Mouse (Mus musculus): ENCODE results near the gene Tgfb1i1. TPM values are rescaled to one million over a fixed set of nuclear protein-coding genes. Genes with fewer than 3 reads are reported as not detected.

Tgfb1i1 gene
- polyA plus RNA-seq, 1 experiment from 2014 or later: 14.3 TPM

- no peaks in the 10 kb centered on the region for H3K9me3 ChIP-seq (ENCODE audit: control insufficient read depth, low read length)
- H3K36me3 ChIP-seq (ENCODE audit: control insufficient read depth, insufficient read depth, low read length): peaks cover 8% of the 10 kb centered on the region; the same call in 1 of the 2 replicates
- peak within 1 kb of the TSS; percentile 90 for H3K27ac ChIP-seq (replicated peaks; ENCODE audit: low read depth, low read length)
- peak; percentile 92 for ATAC-seq (ENCODE audit: insufficient number of reproducible peaks, low FRiP score, low TSS enrichment, low read depth)
- H3K4me1 ChIP-seq (ENCODE audit: control insufficient read depth, insufficient read depth, low read length): 0 out of 2 replicates have a peak, but pooled peaks cover 3% of the 10 kb centered on the region
- peak; percentile 100 for DNase-seq (ENCODE audit: low spot score)
- H3K4me3 ChIP-seq (ENCODE audit: low read depth, low read length): peak within 1 kb of the TSS; percentile 63
- H3K27me3 ChIP-seq (ENCODE audit: control insufficient read depth, insufficient read depth, low read length): no peaks in the 10 kb centered on the region
- H3K4me2 ChIP-seq (ENCODE audit: low read depth, severe bottlenecking): peak within 1 kb of the TSS; percentile 84
- under 1% methylated on average over 72 of the region's 72 CpGs for WGBS
- peak within 1 kb of the TSS; percentile 77 for H3K9ac ChIP-seq (ENCODE audit: low read length)
Measured at GRCm38 (mm10) chr7:128237927-128238778, 8.5 kb upstream of the Tgfb1i1 start, which contains the start of gene 9130023H24Rik. Gene 9130023H24Rik (minus strand): TSS chr7:128238031.

GRCm38 (mm10) chr7:128238991-128239390 is 7.6 kb upstream of the Tgfb1i1 start:
- peak; percentile 60 for DNase-seq (ENCODE audit: low spot score)
- H3K4me2 ChIP-seq (ENCODE audit: low read depth, severe bottlenecking): peak overlapping the region; percentile 58
- H3K9ac ChIP-seq (ENCODE audit: low read length): no peak overlapping the region

GRCm38 (mm10) chr7:128240131-128240784 is 6.4 kb upstream of the Tgfb1i1 start:
- peaks cover 16% of the 10 kb centered on the region for H3K36me3 ChIP-seq (ENCODE audit: control insufficient read depth, insufficient read depth, low read length)
- no peak overlapping the region for H3K27ac ChIP-seq (replicated peaks; ENCODE audit: low read depth, low read length)

More at GRCm38 (mm10) chr7:128238991-128239390, 7.6 kb upstream of the Tgfb1i1 start:
- peaks cover 8% of the 10 kb centered on the region; the same call in 1 of the 2 replicates for H3K36me3 ChIP-seq (ENCODE audit: control insufficient read depth, insufficient read depth, low read length)
- H3K4me3 ChIP-seq (ENCODE audit: low read depth, low read length): peak overlapping the region; percentile 63; the same call in 1 of the 2 replicates
- no peaks in the 10 kb centered on the region for H3K27me3 ChIP-seq (ENCODE audit: control insufficient read depth, insufficient read depth, low read length)
- 28% methylated on average over 4 of the region's 4 CpGs for WGBS
- H3K4me1 ChIP-seq (ENCODE audit: control insufficient read depth, insufficient read depth, low read length): 0 out of 2 replicates have a peak, but pooled peaks cover 3% of the 10 kb centered on the region
- H3K27ac ChIP-seq (replicated peaks; ENCODE audit: low read depth, low read length): no peak overlapping the region
- no peaks in the 10 kb centered on the region for H3K9me3 ChIP-seq (ENCODE audit: control insufficient read depth, low read length)
- no peak for ATAC-seq (ENCODE audit: insufficient number of reproducible peaks, low FRiP score, low TSS enrichment, low read depth)

GRCm38 (mm10) chr7:128242331-128242730 is 4.3 kb upstream of the Tgfb1i1 start:
- peaks cover 9% of the 10 kb centered on the region; the same call in 1 of the 2 replicates for H3K4me1 ChIP-seq (ENCODE audit: control insufficient read depth, insufficient read depth, low read length)
- ATAC-seq (ENCODE audit: insufficient number of reproducible peaks, low FRiP score, low TSS enrichment, low read depth): no peak

More at GRCm38 (mm10) chr7:128240131-128240784, 6.4 kb upstream of the Tgfb1i1 start:
- Histone ChIP-seq H3K9ac (ENCODE audit: low read length) (no peak overlapping the region), H3K4me3 (ENCODE audit: low read depth, low read length) (no peak overlapping the region), H3K4me1 (ENCODE audit: control insufficient read depth, insufficient read depth, low read length) (0 out of 2 replicates have a peak, but pooled peaks cover 3% of the 10 kb centered on the region), H3K27me3 (ENCODE audit: control insufficient read depth, insufficient read depth, low read length) (no peaks in the 10 kb centered on the region), H3K9me3 (ENCODE audit: control insufficient read depth, low read length) (no peaks in the 10 kb centered on the region), H3K4me2 (ENCODE audit: low read depth, severe bottlenecking) (no peak overlapping the region)
- DNase-seq (ENCODE audit: low spot score) (no peak), ATAC-seq (ENCODE audit: insufficient number of reproducible peaks, low FRiP score, low TSS enrichment, low read depth) (no peak)
- 94% methylated on average over 27 of the region's 27 CpGs for WGBS

GRCm38 (mm10) chr7:128243921-128244320 is 2.7 kb upstream of the Tgfb1i1 start:
- 62% methylated on average over 10 of the region's 10 CpGs for WGBS
- H3K27me3 ChIP-seq (ENCODE audit: control insufficient read depth, insufficient read depth, low read length): no peaks in the 10 kb centered on the region
- peaks cover 16% of the 10 kb centered on the region for H3K36me3 ChIP-seq (ENCODE audit: control insufficient read depth, insufficient read depth, low read length)
- ATAC-seq (ENCODE audit: insufficient number of reproducible peaks, low FRiP score, low TSS enrichment, low read depth) (no peak), DNase-seq (ENCODE audit: low spot score) (no peak)
- no peak overlapping the region for H3K9ac ChIP-seq (ENCODE audit: low read length)
- H3K4me1 ChIP-seq (ENCODE audit: control insufficient read depth, insufficient read depth, low read length): peaks cover 9% of the 10 kb centered on the region; the same call in 1 of the 2 replicates
- no peak overlapping the region for H3K4me3 ChIP-seq (ENCODE audit: low read depth, low read length)
- no peak overlapping the region for H3K27ac ChIP-seq (replicated peaks; ENCODE audit: low read depth, low read length)
- no peak overlapping the region for H3K4me2 ChIP-seq (ENCODE audit: low read depth, severe bottlenecking)
- H3K9me3 ChIP-seq (ENCODE audit: control insufficient read depth, low read length): no peaks in the 10 kb centered on the region

More at GRCm38 (mm10) chr7:128242331-128242730, 4.3 kb upstream of the Tgfb1i1 start:
- Histone ChIP-seq H3K27ac (replicated peaks; ENCODE audit: low read depth, low read length) (no peak overlapping the region), H3K36me3 (ENCODE audit: control insufficient read depth, insufficient read depth, low read length) (peaks cover 16% of the 10 kb centered on the region), H3K9ac (ENCODE audit: low read length) (no peak overlapping the region), H3K9me3 (ENCODE audit: control insufficient read depth, low read length) (no peaks in the 10 kb centered on the region), H3K4me2 (ENCODE audit: low read depth, severe bottlenecking) (no peak overlapping the region), H3K27me3 (ENCODE audit: control insufficient read depth, insufficient read depth, low read length) (no peaks in the 10 kb centered on the region), H3K4me3 (ENCODE audit: low read depth, low read length) (no peak overlapping the region)
- no peak for DNase-seq (ENCODE audit: low spot score)
- WGBS: 94% methylated on average over 16 of the region's 16 CpGs

GRCm38 (mm10) chr7:128244410-128245025 is 2.1 kb upstream of the Tgfb1i1 start:
- peaks cover 6% of the 10 kb centered on the region; the same call in 1 of the 2 replicates for H3K4me1 ChIP-seq (ENCODE audit: control insufficient read depth, insufficient read depth, low read length)
- H3K27ac ChIP-seq (replicated peaks; ENCODE audit: low read depth, low read length): 0 out of 2 replicates have a peak overlapping the region, but pooled peaks have one; percentile 30
- no peak for DNase-seq (ENCODE audit: low spot score)
- ATAC-seq (ENCODE audit: insufficient number of reproducible peaks, low FRiP score, low TSS enrichment, low read depth): no peak
- no peaks in the 10 kb centered on the region for H3K27me3 ChIP-seq (ENCODE audit: control insufficient read depth, insufficient read depth, low read length)
- no peak overlapping the region for H3K4me3 ChIP-seq (ENCODE audit: low read depth, low read length)
- 88% methylated on average over 18 of the region's 18 CpGs for WGBS
- no peak overlapping the region for H3K4me2 ChIP-seq (ENCODE audit: low read depth, severe bottlenecking)
- H3K9ac ChIP-seq (ENCODE audit: low read length): no peak overlapping the region
- H3K9me3 ChIP-seq (ENCODE audit: control insufficient read depth, low read length): no peaks in the 10 kb centered on the region
- peaks cover 16% of the 10 kb centered on the region for H3K36me3 ChIP-seq (ENCODE audit: control insufficient read depth, insufficient read depth, low read length)

- DNase-seq (ENCODE audit: low spot score) (no peak), ATAC-seq (ENCODE audit: insufficient number of reproducible peaks, low FRiP score, low TSS enrichment, low read depth) (no peak)
- Histone ChIP-seq H3K4me1 (ENCODE audit: control insufficient read depth, insufficient read depth, low read length) (peaks cover 6% of the 10 kb centered on the region; the same call in 1 of the 2 replicates), H3K9me3 (ENCODE audit: control insufficient read depth, low read length) (no peaks in the 10 kb centered on the region), H3K36me3 (ENCODE audit: control insufficient read depth, insufficient read depth, low read length) (peaks cover 16% of the 10 kb centered on the region), H3K27me3 (ENCODE audit: control insufficient read depth, insufficient read depth, low read length) (no peaks in the 10 kb centered on the region), H3K9ac (ENCODE audit: low read length) (no peak overlapping the region), H3K4me3 (ENCODE audit: low read depth, low read length) (no peak overlapping the region), H3K4me2 (ENCODE audit: low read depth, severe bottlenecking) (0 out of 2 replicates have a peak overlapping the region, but pooled peaks have one; percentile 7), H3K27ac (replicated peaks; ENCODE audit: low read depth, low read length) (no peak overlapping the region)
- 85% methylated on average over 4 of the region's 4 CpGs for WGBS
Measured at GRCm38 (mm10) chr7:128245547-128245946, 1.1 kb upstream of the Tgfb1i1 start.

GRCm38 (mm10) chr7:128247443-128247842 is 831 bp downstream of the Tgfb1i1 start:
- H3K9ac ChIP-seq (ENCODE audit: low read length): peak overlapping the region; percentile 61
- no peaks in the 10 kb centered on the region for H3K27me3 ChIP-seq (ENCODE audit: control insufficient read depth, insufficient read depth, low read length)
- H3K4me2 ChIP-seq (ENCODE audit: low read depth, severe bottlenecking): peak overlapping the region; percentile 65
- H3K9me3 ChIP-seq (ENCODE audit: control insufficient read depth, low read length): no peaks in the 10 kb centered on the region
- peak; percentile 89 for DNase-seq (ENCODE audit: low spot score)
- peaks cover 12% of the 10 kb centered on the region for H3K36me3 ChIP-seq (ENCODE audit: control insufficient read depth, insufficient read depth, low read length)
- peaks cover 13% of the 10 kb centered on the region; the same call in 1 of the 2 replicates for H3K4me1 ChIP-seq (ENCODE audit: control insufficient read depth, insufficient read depth, low read length)
- no peak overlapping the region for H3K27ac ChIP-seq (replicated peaks; ENCODE audit: low read depth, low read length)
- H3K4me3 ChIP-seq (ENCODE audit: low read depth, low read length): peak overlapping the region; percentile 38
- ATAC-seq (ENCODE audit: insufficient number of reproducible peaks, low FRiP score, low TSS enrichment, low read depth): peak; percentile 67
- 2% methylated on average over 13 of the region's 13 CpGs for WGBS

Measured in limb, embryonic 11.5 days (tissue).